Mouse (Mus musculus): ENCODE results near the gene Hist1h2bh. TPM values are rescaled to one million over a fixed set of nuclear protein-coding genes. Genes with fewer than 3 reads are reported as not detected.

The Hist1h2bh gene
- polyA plus RNA-seq (2012; rRNA removed): 0.52 and 0.80 TPM in 2 replicates

DNA sequence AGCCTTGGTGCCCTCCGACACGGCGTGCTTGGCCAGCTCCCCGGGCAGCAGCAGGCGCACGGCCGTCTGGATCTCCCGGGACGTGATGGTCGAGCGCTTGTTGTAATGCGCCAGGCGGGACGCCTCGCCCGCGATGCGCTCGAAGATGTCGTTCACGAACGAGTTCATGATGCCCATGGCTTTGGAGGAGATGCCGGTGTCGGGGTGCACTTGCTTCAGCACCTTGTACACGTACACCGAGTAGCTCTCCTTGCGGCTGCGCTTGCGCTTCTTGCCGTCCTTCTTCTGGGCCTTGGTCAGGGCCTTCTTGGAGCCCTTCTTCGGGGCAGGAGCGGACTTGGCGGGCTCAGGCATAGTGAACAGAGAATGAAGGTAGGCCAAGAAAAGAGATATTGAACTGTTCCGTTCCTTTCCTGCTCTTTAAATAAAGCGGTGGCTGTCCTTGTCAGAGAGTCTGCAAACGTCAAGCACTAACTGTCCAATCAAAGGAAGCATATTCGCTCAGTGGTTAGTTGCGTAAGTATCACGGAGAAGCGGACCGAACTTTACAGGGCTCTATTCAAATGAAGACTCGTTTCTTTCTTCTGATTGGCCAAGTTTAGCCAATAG lies at the start of gene Hist1h2bh:
Gene Hist1h2bh (minus strand): TSS at position 394 of the 609 bp plus-strand sequence.

DNA sequence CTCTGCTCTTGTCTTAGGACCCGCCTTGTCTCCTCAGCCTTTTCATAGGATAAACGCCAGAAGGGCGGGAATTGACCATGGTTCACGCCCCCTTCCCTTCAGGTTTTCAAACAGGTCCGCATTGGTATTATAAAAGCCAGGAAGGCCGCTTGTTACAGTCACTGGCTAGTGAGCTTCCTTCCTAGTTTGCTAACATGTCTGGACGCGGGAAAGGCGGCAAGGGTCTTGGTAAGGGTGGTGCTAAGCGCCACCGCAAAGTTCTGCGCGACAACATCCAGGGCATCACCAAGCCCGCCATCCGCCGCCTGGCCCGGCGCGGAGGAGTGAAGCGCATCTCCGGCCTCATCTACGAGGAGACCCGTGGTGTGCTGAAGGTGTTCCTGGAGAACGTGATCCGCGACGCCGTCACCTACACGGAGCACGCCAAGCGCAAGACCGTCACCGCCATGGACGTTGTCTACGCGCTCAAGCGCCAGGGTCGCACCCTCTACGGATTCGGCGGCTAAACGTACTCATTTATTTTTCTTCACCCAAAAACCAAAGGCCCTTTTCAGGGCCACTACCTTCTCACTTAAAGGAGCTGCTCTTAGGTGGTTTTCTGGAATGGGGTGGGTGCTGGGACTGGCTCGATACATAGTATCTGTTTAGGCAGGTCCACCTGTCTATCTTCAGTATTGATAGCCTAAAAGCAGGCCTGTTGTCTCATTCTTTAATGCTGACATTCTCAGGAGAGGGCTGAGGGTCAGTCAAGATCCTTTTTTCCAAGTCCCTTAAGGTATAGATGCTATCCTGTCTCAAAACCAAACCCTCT lies 38.4 kb upstream of the Hist1h2bh start, which contains the start of gene Hist1h4d:
Gene Hist1h4d (plus strand): TSS at position 191 of the 811 bp plus-strand sequence.

DNA sequence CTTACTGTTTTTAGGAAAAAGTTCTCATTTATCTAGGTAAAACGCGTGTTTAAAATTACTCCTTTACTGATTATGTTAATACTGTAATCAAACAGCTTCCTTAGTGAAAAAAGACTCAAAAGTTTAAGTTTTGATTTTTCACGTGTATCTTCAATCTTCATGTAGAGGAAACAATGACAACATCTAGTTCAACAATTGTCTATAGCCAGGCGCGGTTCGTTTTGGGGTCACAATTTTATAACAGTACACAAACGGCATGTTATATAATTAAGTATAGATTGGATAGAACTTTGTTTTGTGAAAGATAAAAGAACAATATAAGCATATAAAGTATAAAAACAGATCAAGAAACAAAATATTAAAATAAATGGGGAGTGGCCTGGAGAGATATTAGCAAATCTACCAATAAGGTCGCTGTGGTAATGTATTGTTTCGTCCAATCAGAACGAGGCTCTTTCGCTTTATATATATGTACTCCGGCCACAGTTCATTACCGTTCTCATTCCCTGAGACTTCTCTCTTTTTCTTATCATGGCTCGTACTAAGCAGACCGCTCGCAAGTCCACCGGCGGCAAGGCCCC lies 32.2 kb upstream of the Hist1h2bh start, which contains the start of gene Hist1h3d:
Gene Hist1h3d (plus strand): TSS at position 493 of the 581 bp plus-strand sequence.

DNA sequence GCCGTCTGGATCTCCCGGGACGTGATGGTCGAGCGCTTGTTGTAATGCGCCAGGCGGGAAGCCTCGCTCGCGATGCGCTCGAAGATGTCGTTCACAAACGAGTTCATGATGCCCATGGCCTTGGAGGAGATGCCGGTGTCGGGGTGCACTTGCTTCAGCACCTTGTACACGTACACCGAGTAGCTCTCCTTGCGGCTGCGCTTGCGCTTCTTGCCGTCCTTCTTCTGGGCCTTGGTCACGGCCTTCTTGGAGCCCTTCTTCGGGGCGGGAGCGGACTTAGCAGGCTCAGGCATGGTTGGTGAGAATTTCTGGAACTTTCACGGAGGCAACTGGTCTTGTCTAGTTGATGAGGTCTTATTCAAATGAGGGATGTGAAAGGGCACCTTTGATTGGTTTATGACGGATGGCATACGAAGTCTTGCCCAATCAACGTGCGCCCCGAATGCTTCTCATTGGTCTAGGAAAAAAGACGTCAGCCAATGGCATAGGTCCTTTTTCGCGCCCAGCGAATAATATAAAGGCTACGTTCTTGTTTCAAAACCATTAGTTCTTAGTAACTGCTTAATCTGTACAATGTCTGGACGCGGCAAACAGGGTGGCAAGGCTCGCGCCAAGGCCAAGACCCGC lies 30.8 kb upstream of the Hist1h2bh start, which contains the start of the genes Hist1h2bf and Hist1h2ad:
Gene Hist1h2bf (minus strand): TSS at position 299 of the 627 bp plus-strand sequence.
Gene Hist1h2ad (plus strand): TSS at position 484 of the 627 bp plus-strand sequence.

GRCm38 (mm10) chr13:23571022-23571503 lies 27.9 kb upstream of the Hist1h2bh start, which contains the start of the genes Hist1h2ae and Hist1h2bg:
Gene Hist1h2ae (minus strand): TSS chr13:23571220.
Gene Hist1h2bg (plus strand): TSS chr13:23571396.

GRCm38 (mm10) chr13:23561883-23562659 lies 18.9 kb upstream of the Hist1h2bh start, which contains the start of gene Hist1h3e:
Gene Hist1h3e (minus strand): TSS chr13:23562369.

GRCm38 (mm10) chr13:23552962-23553361 lies 9.8 kb upstream of the Hist1h2bh start, which contains the start of gene Hist1h1d:
Gene Hist1h1d (plus strand): TSS chr13:23553262.

GRCm38 (mm10) chr13:23551146-23551834 lies 8.1 kb upstream of the Hist1h2bh start, which contains the start of gene Hist1h4f:
Gene Hist1h4f (minus strand): TSS chr13:23551648.

GRCm38 (mm10) chr13:23543965-23544786 lies 984 bp upstream of the Hist1h2bh start, which contains the start of gene Hist1h3f:
Gene Hist1h3f (plus strand): TSS chr13:23544052.

GRCm38 (mm10) chr13:23535137-23536075 lies 7.8 kb downstream of the Hist1h2bh start, which contains the start of gene Hist1h3g:
Gene Hist1h3g (plus strand): TSS chr13:23535422.

GRCm38 (mm10) chr13:23533560-23534367 lies 9.4 kb downstream of the Hist1h2bh start, which contains the start of gene Hist1h2af:
Gene Hist1h2af (plus strand): TSS chr13:23533906.

GRCm38 (mm10) chr13:23530901-23531875 lies 12.0 kb downstream of the Hist1h2bh start, which contains the start of gene Hist1h4h:
Gene Hist1h4h (plus strand): TSS chr13:23531050.

Measured in central nervous system, embryonic 18 days (tissue).